Mouse (Mus musculus): ENCODE data around the gene Zbtb9. TPM values are rescaled to one million over a fixed set of nuclear protein-coding genes. Genes with fewer than 3 reads are reported as not detected.
A peak's percentile ranks its signal among the peaks of the same experiment; 100 is the strongest.

Zbtb9 gene
- polyA plus RNA-seq, 1 experiment from 2014 or later = 20.6 TPM

- peak within 1 kb of the TSS; percentile 75 for H3K4me3 ChIP-seq
- peaks cover 34% of the 10 kb centered on the region for H3K36me3 ChIP-seq
- DNase-seq (ENCODE audit: low spot score) = peak; percentile 99
- WGBS = under 1% methylated on average over 70 of the region's 70 CpGs
- H3K9me3 ChIP-seq (replicated peaks) = no peaks in the 10 kb centered on the region
- H3K4me1 ChIP-seq = peaks cover 61% of the 10 kb centered on the region
- H3K27me3 ChIP-seq (ENCODE audit: low read depth, poor library complexity, severe bottlenecking) = no peaks in the 10 kb centered on the region
- peak within 1 kb of the TSS; percentile 88 for H3K27ac ChIP-seq
Observed at GRCm38 (mm10) chr17:26939178-26939972, 33.6 kb upstream of the Zbtb9 start, which contains the start of gene Cuta. Gene Cuta (minus strand): TSS chr17:26939569.

DNA sequence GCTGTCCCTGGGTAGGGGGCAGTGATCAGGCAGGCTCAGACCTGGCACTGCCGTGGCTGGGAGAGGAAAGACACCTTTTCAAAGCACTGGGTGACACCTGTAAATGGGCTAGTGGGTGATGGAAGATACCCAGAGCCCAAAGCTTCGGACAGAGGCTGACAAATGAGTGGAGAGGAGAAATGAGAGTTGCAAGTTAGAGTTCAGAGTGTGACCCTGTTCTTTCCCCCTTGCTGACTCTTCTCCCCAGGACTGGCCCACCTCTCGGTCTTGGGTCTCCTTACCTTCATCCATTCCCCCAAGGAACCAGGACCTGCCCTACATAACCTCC is 33.0 kb upstream of the Zbtb9 start:
- Histone ChIP-seq H3K27ac (peak overlapping the region; percentile 88), H3K9me3 (replicated peaks) (no peaks in the 10 kb centered on the region), H3K36me3 (peaks cover 34% of the 10 kb centered on the region), H3K27me3 (ENCODE audit: low read depth, poor library complexity, severe bottlenecking) (no peaks in the 10 kb centered on the region), H3K4me1 (peaks cover 61% of the 10 kb centered on the region), H3K4me3 (peak overlapping the region; percentile 75)
- 4% methylated on average over 3 of the region's 3 CpGs for WGBS
- no peak for DNase-seq (ENCODE audit: low spot score)

- peaks cover 23% of the 10 kb centered on the region for H3K36me3 ChIP-seq
- H3K27me3 ChIP-seq (ENCODE audit: low read depth, poor library complexity, severe bottlenecking) = no peaks in the 10 kb centered on the region
- H3K9me3 ChIP-seq (replicated peaks) = no peaks in the 10 kb centered on the region
- peak; percentile 55 for DNase-seq (ENCODE audit: low spot score)
- peaks cover 69% of the 10 kb centered on the region for H3K4me1 ChIP-seq
- peak within 1 kb of the TSS; percentile 91 for H3K27ac ChIP-seq
- 2% methylated on average over 21 of the region's 24 CpGs for WGBS
- peak within 1 kb of the TSS; percentile 75 for H3K4me3 ChIP-seq
Observed at GRCm38 (mm10) chr17:26941031-26941789, 31.8 kb upstream of the Zbtb9 start, which contains the start of gene Syngap1. Gene Syngap1 (plus strand): TSS chr17:26941253.

GRCm38 (mm10) chr17:26941841-26942570 is 31.0 kb upstream of the Zbtb9 start:
- H3K9me3 ChIP-seq (replicated peaks) = no peaks in the 10 kb centered on the region
- no peaks in the 10 kb centered on the region for H3K27me3 ChIP-seq (ENCODE audit: low read depth, poor library complexity, severe bottlenecking)
- H3K36me3 ChIP-seq = peaks cover 15% of the 10 kb centered on the region
- 8% methylated on average over 4 of the region's 4 CpGs for WGBS
- DNase-seq (ENCODE audit: low spot score) = no peak
- peaks cover 69% of the 10 kb centered on the region for H3K4me1 ChIP-seq
- H3K27ac ChIP-seq = peak overlapping the region; percentile 91
- peak overlapping the region; percentile 75 for H3K4me3 ChIP-seq

GRCm38 (mm10) chr17:26945824-26946495 is 27.0 kb upstream of the Zbtb9 start:
- Histone ChIP-seq H3K27ac (peak overlapping the region; percentile 86), H3K4me3 (peak overlapping the region; percentile 66), H3K4me1 (peaks cover 75% of the 10 kb centered on the region), H3K9me3 (replicated peaks) (no peaks in the 10 kb centered on the region), H3K36me3 (0 out of 2 replicates have a peak, but pooled peaks cover 8% of the 10 kb centered on the region), H3K27me3 (ENCODE audit: low read depth, poor library complexity, severe bottlenecking) (peaks cover 6% of the 10 kb centered on the region)
- 29% methylated on average over 13 of the region's 13 CpGs for WGBS
- no peak for DNase-seq (ENCODE audit: low spot score)

GRCm38 (mm10) chr17:26946567-26946966 is 26.4 kb upstream of the Zbtb9 start:
- Histone ChIP-seq H3K4me1 (peaks cover 75% of the 10 kb centered on the region), H3K9me3 (replicated peaks) (no peaks in the 10 kb centered on the region), H3K27ac (peak overlapping the region; percentile 86), H3K27me3 (ENCODE audit: low read depth, poor library complexity, severe bottlenecking) (peaks cover 6% of the 10 kb centered on the region), H3K4me3 (peak overlapping the region; percentile 66), H3K36me3 (0 out of 2 replicates have a peak, but pooled peaks cover 8% of the 10 kb centered on the region)
- DNase-seq (ENCODE audit: low spot score) = peak; percentile 79
- under 1% methylated on average over 35 of the region's 37 CpGs for WGBS

GRCm38 (mm10) chr17:26947231-26948100 is 25.5 kb upstream of the Zbtb9 start:
- H3K27me3 ChIP-seq (ENCODE audit: low read depth, poor library complexity, severe bottlenecking) = peaks cover 6% of the 10 kb centered on the region
- peak overlapping the region; percentile 86 for H3K27ac ChIP-seq
- peaks cover 75% of the 10 kb centered on the region for H3K4me1 ChIP-seq
- no peak for DNase-seq (ENCODE audit: low spot score)
- H3K9me3 ChIP-seq (replicated peaks) = no peaks in the 10 kb centered on the region
- WGBS = 48% methylated on average over 12 of the region's 12 CpGs
- H3K36me3 ChIP-seq = 0 out of 2 replicates have a peak, but pooled peaks cover 9% of the 10 kb centered on the region
- peak overlapping the region; percentile 66 for H3K4me3 ChIP-seq

DNA sequence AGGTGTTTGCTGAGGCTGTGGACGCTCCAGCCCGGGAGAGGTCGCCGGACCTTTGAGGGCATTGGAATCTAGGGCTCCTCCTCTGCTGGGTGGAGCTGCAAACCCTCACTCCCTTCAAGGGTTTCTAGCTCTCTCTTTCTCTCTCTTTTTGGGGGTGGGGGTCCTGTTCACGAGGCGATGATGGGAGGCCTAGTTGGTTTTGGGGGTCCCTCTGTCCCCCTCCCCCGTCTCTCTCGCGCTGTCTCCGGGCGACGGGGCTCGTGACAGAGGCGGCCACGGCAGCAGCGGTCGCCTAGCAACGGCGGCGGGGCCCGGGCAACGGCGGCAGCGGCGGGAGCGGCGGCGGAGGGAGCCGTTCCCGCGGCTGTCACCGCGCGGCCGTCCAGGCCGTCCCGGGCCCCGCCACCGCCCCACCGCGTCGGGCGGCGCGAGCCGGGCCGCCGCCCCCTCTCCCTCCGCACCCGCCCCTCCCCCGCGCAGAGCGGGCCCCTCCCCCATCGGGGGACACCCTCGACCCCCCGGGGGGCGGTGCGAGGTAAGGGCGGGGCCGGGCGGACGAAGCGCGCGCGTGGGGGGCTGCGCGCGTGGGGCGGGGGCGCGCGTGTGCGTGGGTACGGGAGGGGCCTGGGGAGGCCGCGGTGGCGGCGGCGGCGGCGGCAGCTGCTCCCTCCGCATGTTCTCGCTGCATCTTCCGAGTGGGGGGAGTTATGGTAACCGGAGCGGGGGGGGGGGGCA is 24.5 kb upstream of the Zbtb9 start:
- peaks cover 80% of the 10 kb centered on the region for H3K4me1 ChIP-seq
- DNase-seq (ENCODE audit: low spot score) = peak; percentile 75
- WGBS = under 1% methylated on average over 69 of the region's 87 CpGs

GRCm38 (mm10) chr17:26949051-26949577 is 23.9 kb upstream of the Zbtb9 start:
- DNase-seq (ENCODE audit: low spot score) = peak; percentile 62
- no peaks in the 10 kb centered on the region for H3K9me3 ChIP-seq (replicated peaks)
- peaks cover 11% of the 10 kb centered on the region for H3K36me3 ChIP-seq
- 10% methylated on average over 14 of the region's 14 CpGs for WGBS
- H3K4me1 ChIP-seq = peaks cover 86% of the 10 kb centered on the region
- peaks cover 6% of the 10 kb centered on the region for H3K27me3 ChIP-seq (ENCODE audit: low read depth, poor library complexity, severe bottlenecking)
- H3K27ac ChIP-seq = peak overlapping the region; percentile 93
- H3K4me3 ChIP-seq = peak overlapping the region; percentile 80

More for the DNA sequence above, 24.5 kb upstream of the Zbtb9 start:
- peak overlapping the region; percentile 93 for H3K27ac ChIP-seq
- H3K9me3 ChIP-seq (replicated peaks) = no peaks in the 10 kb centered on the region
- H3K27me3 ChIP-seq (ENCODE audit: low read depth, poor library complexity, severe bottlenecking) = peaks cover 6% of the 10 kb centered on the region
- H3K4me3 ChIP-seq = peak overlapping the region; percentile 80
- H3K36me3 ChIP-seq = peaks cover 11% of the 10 kb centered on the region; the same call in 1 of the 2 replicates

DNA sequence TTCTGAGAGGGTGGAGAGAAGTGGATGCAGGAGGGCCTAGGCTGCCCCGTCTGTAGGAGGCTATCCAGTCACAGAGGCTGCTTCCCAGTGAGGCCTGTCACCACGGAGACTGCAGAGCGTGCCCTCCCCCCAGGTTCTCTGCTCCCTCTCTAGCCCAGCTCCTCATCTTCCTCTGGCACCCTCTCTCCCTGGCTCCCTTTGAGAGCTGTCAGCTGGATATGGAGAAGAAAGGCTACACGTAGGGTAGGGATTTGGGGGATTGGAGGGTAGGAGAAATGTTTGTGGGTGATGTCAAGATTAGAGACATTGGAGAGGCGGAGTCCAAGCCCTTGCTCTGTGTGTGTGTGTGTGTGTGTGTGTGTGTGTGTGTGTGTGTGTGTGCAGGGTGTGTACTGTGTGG is 23.1 kb upstream of the Zbtb9 start:
- Histone ChIP-seq H3K4me3 (peak overlapping the region; percentile 80), H3K9me3 (replicated peaks) (no peaks in the 10 kb centered on the region), H3K36me3 (peaks cover 11% of the 10 kb centered on the region), H3K4me1 (peaks cover 93% of the 10 kb centered on the region), H3K27ac (peak overlapping the region; percentile 93), H3K27me3 (ENCODE audit: low read depth, poor library complexity, severe bottlenecking) (peaks cover 6% of the 10 kb centered on the region)
- 42% methylated on average over 5 of the region's 5 CpGs for WGBS
- no peak for DNase-seq (ENCODE audit: low spot score)
